ENCODE assay signal across 15 mouse cellular contexts in the genomic region with DNA sequence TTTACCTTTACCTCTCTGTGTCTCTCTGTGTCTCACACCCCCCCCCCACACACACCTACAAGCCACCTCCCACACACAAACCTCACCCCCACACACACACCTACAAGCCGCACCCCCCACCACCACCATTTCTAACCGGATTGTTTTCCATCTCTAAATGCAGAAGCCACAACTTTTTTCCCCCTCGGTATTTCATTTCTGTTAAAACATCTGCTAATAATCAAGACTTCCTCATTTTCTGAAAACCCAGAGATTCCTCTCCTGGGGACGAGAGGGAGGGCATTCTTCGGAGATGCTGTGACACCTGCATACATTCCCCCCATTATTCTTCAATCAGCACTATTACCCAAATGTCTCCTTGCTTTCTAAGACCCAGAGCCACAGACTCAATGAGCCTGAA.
"Had no signal": no experiment of that assay in that cellular context is flagged by ENCODE, and none has a peak within 500 bp of the region (broad histone marks: within the 10 kb centered on the region; RNA-seq: fewer than 3 reads in every experiment).

No protein-coding gene starts in this region.

- H3K36me3 ChIP-seq: limb, embryonic 15.5 days; liver, embryonic 12.5 days; lung, embryonic 15.5 days; midbrain, embryonic 10.5 days; midbrain, embryonic 15.5 days; neural tube, embryonic 12.5 days; stomach, embryonic 15.5 days had no signal

- H3K4me3 ChIP-seq: limb, embryonic 15.5 days; liver, embryonic 12.5 days; lung, embryonic 15.5 days; midbrain, embryonic 10.5 days; midbrain, embryonic 15.5 days; neural tube, embryonic 12.5 days; stomach, embryonic 15.5 days had no signal

- H3K9me3 ChIP-seq: limb, embryonic 15.5 days; lung, embryonic 15.5 days; midbrain, embryonic 10.5 days; midbrain, embryonic 15.5 days; neural tube, embryonic 12.5 days; stomach, embryonic 15.5 days had no signal

- H3K27me3 ChIP-seq: limb, embryonic 15.5 days; midbrain, embryonic 15.5 days; neural tube, embryonic 12.5 days; stomach, embryonic 15.5 days had no signal

- DNase-seq: kidney, adult 11 months; kidney, postnatal 10 days; lung, postnatal 14 days; retina, postnatal 1 day; right cerebral cortex, postnatal 4 days; thymus, adult 2 months; thymus, postnatal 25 days had no signal

- H3K9ac ChIP-seq: limb, embryonic 15.5 days; liver, embryonic 12.5 days; lung, embryonic 15.5 days; midbrain, embryonic 15.5 days; neural tube, embryonic 12.5 days; stomach, embryonic 15.5 days had no signal

- ATAC-seq: liver, embryonic 12.5 days; midbrain, embryonic 15.5 days had no signal

- H3K27ac ChIP-seq: limb, embryonic 15.5 days; liver, embryonic 12.5 days; lung, embryonic 15.5 days; macrophage; midbrain, embryonic 10.5 days; midbrain, embryonic 15.5 days; neural tube, embryonic 12.5 days; stomach, embryonic 15.5 days had no signal

- H3K4me2 ChIP-seq: limb, embryonic 15.5 days; liver, embryonic 12.5 days; lung, embryonic 15.5 days; midbrain, embryonic 15.5 days; neural tube, embryonic 12.5 days; stomach, embryonic 15.5 days had no signal

- H3K4me1 ChIP-seq: neural tube, embryonic 12.5 days; stomach, embryonic 15.5 days had no signal
